ENCODE assay signal across 40 mouse cellular contexts in the genomic region with DNA sequence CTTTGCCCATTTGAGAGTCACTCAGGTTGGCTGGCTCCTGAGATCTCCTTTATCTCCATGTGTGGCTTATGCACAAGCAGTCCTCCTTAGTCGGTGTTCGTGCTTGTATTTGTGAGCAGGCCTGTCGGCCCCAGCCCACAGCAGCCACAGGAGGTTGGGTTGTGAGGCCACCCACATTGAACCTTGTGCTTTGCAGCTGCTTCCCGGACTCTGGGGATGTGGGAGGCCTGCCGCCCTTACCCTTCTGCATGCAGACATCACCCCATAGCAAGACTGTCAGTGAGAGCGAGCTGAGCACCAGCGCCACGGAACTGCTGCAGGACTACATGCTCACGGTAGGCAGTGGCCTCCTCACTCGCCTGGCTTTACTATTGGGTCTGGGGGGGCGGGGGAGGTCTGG. TPM values are rescaled to one million over a fixed set of nuclear protein-coding genes. Genes with fewer than 3 reads are reported as not detected.
A peak's percentile ranks its signal among the peaks of the same experiment; 100 is the strongest.
DNase-seq lines count a peak whose midpoint lies in the region; ATAC-seq and TF ChIP-seq lines count a peak whose summit lies in the region.
"Had no signal": no experiment of that assay in that cellular context is flagged by ENCODE, and none has a peak within 500 bp of the region (broad histone marks: within the 10 kb centered on the region; RNA-seq: fewer than 3 reads in every experiment).

No protein-coding gene starts in this region.

- no peak overlapping the region for H3K4me2 ChIP-seq in forebrain, embryonic 11.5 days (ENCODE audit: low read depth, low read length, severe bottlenecking)
- H3K4me2 ChIP-seq in forebrain, postnatal 0 days (ENCODE audit: low read depth), result no peak overlapping the region
- no peak overlapping the region for H3K4me2 ChIP-seq in liver, embryonic 12.5 days
- no peak overlapping the region for H3K4me2 ChIP-seq in liver, postnatal 0 days (ENCODE audit: low read depth, low read length)
- H3K4me2 ChIP-seq: limb, embryonic 12.5 days; midbrain, embryonic 13.5 days had no signal

- H3K27me3 ChIP-seq in forebrain, embryonic 11.5 days (ENCODE audit: control insufficient read depth, insufficient read depth, low read length), result no peaks in the 10 kb centered on the region
- H3K27me3 ChIP-seq in forebrain, postnatal 0 days (ENCODE audit: insufficient read depth, low read length), result no peaks in the 10 kb centered on the region
- H3K27me3 ChIP-seq in liver, embryonic 12.5 days (replicated peaks), result no peaks in the 10 kb centered on the region
- H3K27me3 ChIP-seq in liver, postnatal 0 days (ENCODE audit: insufficient read depth, low read length), result no peaks in the 10 kb centered on the region
- H3K27me3 ChIP-seq: limb, embryonic 12.5 days; megakaryocyte, embryonic 14.5 days; midbrain, embryonic 13.5 days; Patski had no signal

- H3K9ac ChIP-seq in forebrain, embryonic 11.5 days (ENCODE audit: low read length), result no peak overlapping the region
- H3K9ac ChIP-seq in forebrain, postnatal 0 days, result no peak overlapping the region
- H3K9ac ChIP-seq in liver, embryonic 12.5 days, result no peak overlapping the region
- H3K9ac ChIP-seq in liver, postnatal 0 days (replicated peaks), result no peak overlapping the region
- H3K9ac ChIP-seq: limb, embryonic 12.5 days; liver, embryonic 14.5 days; midbrain, embryonic 13.5 days had no signal

- no peak overlapping the region for H3K4me3 ChIP-seq in forebrain, embryonic 11.5 days (ENCODE audit: low read depth, low read length)
- no peak overlapping the region for H3K4me3 ChIP-seq in forebrain, postnatal 0 days (ENCODE audit: low read depth, low read length)
- H3K4me3 ChIP-seq in liver, embryonic 12.5 days, result no peak overlapping the region
- no peak overlapping the region for H3K4me3 ChIP-seq in liver, postnatal 0 days (ENCODE audit: low read depth, low read length)
- H3K4me3 ChIP-seq in olfactory bulb, adult 2 months (ENCODE audit: insufficient read depth, low read depth, low read length), result no peak overlapping the region
- H3K4me3 ChIP-seq: forebrain, embryonic 10.5 days; hindbrain, embryonic 10.5 days; limb, embryonic 12.5 days; megakaryocyte, embryonic 14.5 days; midbrain, embryonic 13.5 days had no signal

- DNase-seq in forebrain, embryonic 11.5 days (ENCODE audit: low spot score), result peak; percentile 47
- DNase-seq in forebrain, postnatal 0 days, result no peak
- DNase-seq in liver, postnatal 0 days, result no peak
- DNase-seq: adrenal gland, postnatal 25 days; cerebellum, adult 2 months; gastrocnemius, postnatal 10 days; heart, postnatal 14 days; kidney, adult 9 months; kidney, postnatal 14 days; layer of hippocampus, adult 9-11 months; lung, postnatal 36 days; retina, postnatal 1 day; right cerebral cortex, postnatal 14 days; thymus, postnatal 14 days had no signal

- no peak for TF ChIP-seq POLR2A in olfactory bulb, adult 2 months (IDR thresholded peaks at IDR 0.05; ENCODE audit: insufficient read depth, low read depth, low read length)

- H3K27ac ChIP-seq in forebrain, embryonic 11.5 days (ENCODE audit: low read depth, low read length), result no peak overlapping the region
- H3K27ac ChIP-seq in forebrain, postnatal 0 days (ENCODE audit: low read depth, low read length), result no peak overlapping the region
- peak overlapping the region; percentile 96 for H3K27ac ChIP-seq in liver, embryonic 12.5 days
- H3K27ac ChIP-seq in liver, postnatal 0 days (ENCODE audit: low read depth), result no peak overlapping the region
- H3K27ac ChIP-seq in olfactory bulb, adult 2 months (ENCODE audit: insufficient read depth, low read depth, low read length), result peak overlapping the region; percentile 39
- H3K27ac ChIP-seq: forebrain, embryonic 10.5 days; hindbrain, embryonic 10.5 days; limb, embryonic 12.5 days; liver, embryonic 14.5 days; midbrain, embryonic 13.5 days had no signal

- TF ChIP-seq EP300 in liver, postnatal 0 days (IDR thresholded peaks at IDR 0.05; ENCODE audit: low read depth), result no peak

- H3K36me3 ChIP-seq in forebrain, embryonic 11.5 days (ENCODE audit: control insufficient read depth, insufficient read depth, low read length), result peaks cover 14% of the 10 kb centered on the region
- peaks cover 78% of the 10 kb centered on the region for H3K36me3 ChIP-seq in forebrain, postnatal 0 days (ENCODE audit: insufficient read depth)
- peaks cover 100% of the 10 kb centered on the region for H3K36me3 ChIP-seq in liver, embryonic 12.5 days
- H3K36me3 ChIP-seq in liver, postnatal 0 days (replicated peaks; ENCODE audit: insufficient read depth, low read length), result peaks cover 98% of the 10 kb centered on the region

- ATAC-seq in forebrain, embryonic 11.5 days (replicated peaks; ENCODE audit: low FRiP score), result no peak
- ATAC-seq in forebrain, postnatal 0 days, result no peak
- ATAC-seq in liver, embryonic 12.5 days, result no peak
- ATAC-seq in liver, postnatal 0 days, result no peak
- ATAC-seq in activated CD4-positive, CD25-positive, alpha-beta regulatory T cell, adult 4 months, result no peak
- no peak for ATAC-seq in megakaryocyte progenitor cell, adult 5-6 weeks (replicated peaks; ENCODE audit: poor library complexity)
- ATAC-seq: forebrain, embryonic 16.5 days; hindbrain, embryonic 16.5 days; intestine, postnatal 0 days; midbrain, embryonic 13.5 days; Patski had no signal

- 82% methylated on average over 11 of the region's 11 CpGs for WGBS in forebrain, embryonic 11.5 days
- WGBS in forebrain, postnatal 0 days, result 79% methylated on average over 11 of the region's 11 CpGs
- 78% methylated on average over 11 of the region's 11 CpGs for WGBS in liver, embryonic 12.5 days (ENCODE audit: insufficient replicate concordance)
- 80% methylated on average over 11 of the region's 11 CpGs for WGBS in liver, postnatal 0 days (ENCODE audit: insufficient replicate concordance)
- WGBS in olfactory bulb, adult 2 months, result 39% methylated on average over 11 of the region's 11 CpGs

- TF ChIP-seq CTCF in forebrain, postnatal 0 days (IDR thresholded peaks at IDR 0.05; ENCODE audit: low read depth), result no peak
- TF ChIP-seq CTCF in liver, postnatal 0 days (IDR thresholded peaks at IDR 0.05; ENCODE audit: low read depth), result no peak
- no peak for TF ChIP-seq CTCF in olfactory bulb, adult 2 months (IDR thresholded peaks at IDR 0.05; ENCODE audit: insufficient read depth, low read depth, low read length)

- no peaks in the 10 kb centered on the region for H3K9me3 ChIP-seq in forebrain, embryonic 11.5 days (ENCODE audit: control insufficient read depth, low read length)
- H3K9me3 ChIP-seq in forebrain, postnatal 0 days (ENCODE audit: low read length), result no peaks in the 10 kb centered on the region
- H3K9me3 ChIP-seq in liver, embryonic 12.5 days (replicated peaks), result no peaks in the 10 kb centered on the region
- no peaks in the 10 kb centered on the region for H3K9me3 ChIP-seq in liver, postnatal 0 days (ENCODE audit: low read length)
- H3K9me3 ChIP-seq: forebrain, embryonic 10.5 days; hindbrain, embryonic 10.5 days; limb, embryonic 12.5 days; megakaryocyte, embryonic 14.5 days; midbrain, embryonic 13.5 days had no signal

- peaks cover under 1% of the 10 kb centered on the region; the same call in 1 of the 2 replicates for H3K4me1 ChIP-seq in forebrain, embryonic 11.5 days (replicated peaks; ENCODE audit: control insufficient read depth, insufficient read depth, low read length)
- H3K4me1 ChIP-seq in forebrain, postnatal 0 days (ENCODE audit: insufficient read depth), result no peaks in the 10 kb centered on the region
- peaks cover 99% of the 10 kb centered on the region for H3K4me1 ChIP-seq in liver, embryonic 12.5 days
- H3K4me1 ChIP-seq in liver, postnatal 0 days (ENCODE audit: insufficient read depth), result peaks cover 20% of the 10 kb centered on the region
- peaks cover 27% of the 10 kb centered on the region for H3K4me1 ChIP-seq in olfactory bulb, adult 2 months (ENCODE audit: control insufficient read depth, insufficient read depth, low read length)

RNA-seq across cellular contexts. Expression of a gene that starts 12.4 kb away (rescaled TPM):
- 28.4 and 29.3 TPM in 2 replicates for polyA plus RNA-seq in forebrain, embryonic 11.5 days (2014; fragmentation: Nextera tagmentation; extraction: Ambion mirVana)
- 69.4 and 75.6 TPM in 2 replicates for total RNA-seq in forebrain, postnatal 0 days (2014; rRNA removed)
- 46.4 and 61.3 TPM in 2 replicates for polyA plus RNA-seq in forebrain, postnatal 0 days (2015; fragmentation: Nextera tagmentation; extraction: Ambion mirVana)
- polyA plus RNA-seq in liver, embryonic 12.5 days (2016; fragmentation: Nextera tagmentation; extraction: Ambion mirVana), result 6.4 and 7.5 TPM in 2 replicates
- 1.5 and 1.6 TPM in 2 replicates for polyA plus RNA-seq in liver, postnatal 0 days (2015; fragmentation: Nextera tagmentation; extraction: Ambion mirVana)
- not detected in 2 replicates for polyA plus RNA-seq in olfactory bulb, adult 2 months (2012; ENCODE audit: insufficient read depth, insufficient read length, low replicate concordance, missing spikeins)
- polyA plus RNA-seq in activated CD4-positive, CD25-positive, alpha-beta regulatory T cell, adult 4 months (2017; shearing (Covaris generic)), result not detected
- not detected in 2 replicates for total RNA-seq in megakaryocyte progenitor cell, adult 5-6 weeks (2015)
- total RNA-seq in megakaryocyte progenitor cell, adult 5-6 weeks (2017), result not detected in 2 replicates

RNA-seq across cellular contexts. Expression of a gene that starts 32.5 kb away (rescaled TPM):
- polyA plus RNA-seq in forebrain, embryonic 11.5 days (2014; fragmentation: Nextera tagmentation; extraction: Ambion mirVana), result 53.0 TPM in 2 replicates
- 32.2 and 41.9 TPM in 2 replicates for total RNA-seq in forebrain, postnatal 0 days (2014; rRNA removed)
- polyA plus RNA-seq in forebrain, postnatal 0 days (2015; fragmentation: Nextera tagmentation; extraction: Ambion mirVana), result 30.9 and 31.6 TPM in 2 replicates
- 69.3 TPM in 2 replicates for polyA plus RNA-seq in liver, embryonic 12.5 days (2016; fragmentation: Nextera tagmentation; extraction: Ambion mirVana)
- polyA plus RNA-seq in liver, postnatal 0 days (2015; fragmentation: Nextera tagmentation; extraction: Ambion mirVana), result 19.6 and 23.5 TPM in 2 replicates
- polyA plus RNA-seq in olfactory bulb, adult 2 months (2012; ENCODE audit: insufficient read depth, insufficient read length, low replicate concordance, missing spikeins), result not detected in 2 replicates
- 10 to 100 TPM; 21.6 to 33.6 TPM for polyA plus RNA-seq in activated CD4-positive, CD25-positive, alpha-beta regulatory T cell, adult 4 months (2017; shearing (Covaris generic))
- total RNA-seq in megakaryocyte progenitor cell, adult 5-6 weeks (2015), result 46.2 and 58.3 TPM in 2 replicates
- 36.7 and 52.1 TPM in 2 replicates for total RNA-seq in megakaryocyte progenitor cell, adult 5-6 weeks (2017)

RNA-seq across cellular contexts. Expression of a gene that starts 45.0 kb away (rescaled TPM):
- not detected in 2 replicates for polyA plus RNA-seq in forebrain, embryonic 11.5 days (2014; fragmentation: Nextera tagmentation; extraction: Ambion mirVana)
- not detected in 2 replicates for total RNA-seq in forebrain, postnatal 0 days (2014; rRNA removed)
- polyA plus RNA-seq in forebrain, postnatal 0 days (2015; fragmentation: Nextera tagmentation; extraction: Ambion mirVana), result not detected in 2 replicates
- polyA plus RNA-seq in liver, embryonic 12.5 days (2016; fragmentation: Nextera tagmentation; extraction: Ambion mirVana), result not detected in 2 replicates
- not detected in 2 replicates for polyA plus RNA-seq in liver, postnatal 0 days (2015; fragmentation: Nextera tagmentation; extraction: Ambion mirVana)
- not detected in 2 replicates for polyA plus RNA-seq in olfactory bulb, adult 2 months (2012; ENCODE audit: insufficient read depth, insufficient read length, low replicate concordance, missing spikeins)
- polyA plus RNA-seq in activated CD4-positive, CD25-positive, alpha-beta regulatory T cell, adult 4 months (2017; shearing (Covaris generic)), result not detected
- not detected in 2 replicates for total RNA-seq in megakaryocyte progenitor cell, adult 5-6 weeks (2015)
- total RNA-seq in megakaryocyte progenitor cell, adult 5-6 weeks (2017), result not detected in 2 replicates
- total RNA-seq: adrenal gland, adult 18-20 months; adrenal gland, postnatal 25 days; gastrocnemius, postnatal 10 days; heart, adult 8-10 months; heart, postnatal 14 days; left cerebral cortex, postnatal 14 days; MEL had no signal
- polyA plus RNA-seq: brain, embryonic 14.5 days; cerebellum, adult 2 months; embryonic facial prominence, embryonic 11.5 days; forebrain, embryonic 10.5 days; forebrain, embryonic 16.5 days; heart, embryonic 14.5 days; hindbrain, embryonic 10.5 days; hindbrain, embryonic 16.5 days; limb, embryonic 12.5 days; liver, embryonic 14.5 days; lung, embryonic 16.5 days; midbrain, embryonic 13.5 days; neural tube, embryonic 14.5 days; Patski; small intestine, adult 2 months; stomach, embryonic 14.5 days; urinary bladder, adult 2 months had no signal

RNA-seq across cellular contexts. Expression of a gene that starts 46.7 kb away (rescaled TPM):
- 90.8 and 97.2 TPM in 2 replicates for polyA plus RNA-seq in forebrain, embryonic 11.5 days (2014; fragmentation: Nextera tagmentation; extraction: Ambion mirVana)
- total RNA-seq in forebrain, postnatal 0 days (2014; rRNA removed), result 58.9 and 65.6 TPM in 2 replicates
- polyA plus RNA-seq in forebrain, postnatal 0 days (2015; fragmentation: Nextera tagmentation; extraction: Ambion mirVana), result 84.0 and 84.7 TPM in 2 replicates
- polyA plus RNA-seq in liver, embryonic 12.5 days (2016; fragmentation: Nextera tagmentation; extraction: Ambion mirVana), result 57.9 and 60.0 TPM in 2 replicates
- 33.9 and 34.9 TPM in 2 replicates for polyA plus RNA-seq in liver, postnatal 0 days (2015; fragmentation: Nextera tagmentation; extraction: Ambion mirVana)
- polyA plus RNA-seq in olfactory bulb, adult 2 months (2012; ENCODE audit: insufficient read depth, insufficient read length, low replicate concordance, missing spikeins), result not detected in 2 replicates
- 100 to 1,000 TPM; 136 TPM for polyA plus RNA-seq in activated CD4-positive, CD25-positive, alpha-beta regulatory T cell, adult 4 months (2017; shearing (Covaris generic))
- 18.3 and 22.7 TPM in 2 replicates for total RNA-seq in megakaryocyte progenitor cell, adult 5-6 weeks (2015)
- 43.6 TPM in 2 replicates for total RNA-seq in megakaryocyte progenitor cell, adult 5-6 weeks (2017)

Comparison
In these comparisons a context has a peak if more than half of its experiments do, and no peak if none do; other contexts are left out.
1. H3K27ac ChIP-seq: peak in liver, embryonic 12.5 days (single experiment) and olfactory bulb, adult 2 months (single experiment); none in forebrain, embryonic 11.5 days (single experiment), forebrain, postnatal 0 days (single experiment) and liver, postnatal 0 days (single experiment).